8 mouse cellular contexts compared by ENCODE assay signal in the genomic region with DNA sequence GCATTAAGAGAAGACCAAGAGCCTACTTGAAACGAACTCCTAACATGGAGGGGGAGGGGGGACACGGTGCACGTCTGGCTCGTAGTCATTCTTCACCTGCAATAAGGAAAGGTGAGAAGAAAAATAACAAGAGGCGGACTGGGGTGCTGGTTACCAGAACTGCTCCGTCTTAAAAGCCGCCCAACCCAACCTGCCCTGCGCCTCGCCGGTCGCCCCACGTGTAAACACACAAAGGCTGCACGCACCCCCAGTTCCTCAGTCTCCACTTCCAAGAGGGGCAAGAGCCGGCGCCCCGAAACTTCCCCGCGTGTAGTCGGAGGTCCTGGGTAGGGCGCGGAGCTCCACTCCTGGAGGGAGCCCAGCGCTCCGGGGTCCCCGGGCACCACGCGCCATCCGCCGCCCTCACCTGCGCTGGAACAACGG. TPM values are rescaled to one million over a fixed set of nuclear protein-coding genes. Genes with fewer than 3 reads are reported as not detected.
DNase-seq lines count a peak whose midpoint lies in the region; ATAC-seq lines count a peak whose summit lies in the region.

No protein-coding gene starts in this region.

- peak overlapping the region; percentile 94 for H3K4me2 ChIP-seq in heart, embryonic 14.5 days (ENCODE audit: low read length)
- peak overlapping the region; percentile 98 for H3K4me2 ChIP-seq in liver, embryonic 13.5 days

- H3K27me3 ChIP-seq in heart, embryonic 14.5 days (ENCODE audit: control insufficient read depth, insufficient read depth, low read length) = no peaks in the 10 kb centered on the region
- H3K27me3 ChIP-seq in forebrain, embryonic 10.5 days (ENCODE audit: poor library complexity, severe bottlenecking) = no peaks in the 10 kb centered on the region
- no peaks in the 10 kb centered on the region for H3K27me3 ChIP-seq in liver, embryonic 13.5 days

- H3K4me3 ChIP-seq in heart, embryonic 14.5 days (ENCODE audit: control insufficient read depth in 1 of 2, insufficient read depth in 1 of 2, low read depth in 1 of 2, low read length in 2 of 2) = peak overlapping the region; percentile 57 to 75
- H3K4me3 ChIP-seq in forebrain, embryonic 10.5 days = peak overlapping the region; percentile 92
- H3K4me3 ChIP-seq in liver, embryonic 13.5 days (replicated peaks) = peak overlapping the region; percentile 90

- H3K4me1 ChIP-seq in heart, embryonic 14.5 days (ENCODE audit: control insufficient read depth in 2 of 2, insufficient read depth in 2 of 2, low read length in 2 of 2) = peaks cover 2 to 13% of the 10 kb centered on the region in 2 experiments; a peak in 2 of 4 replicates
- H3K4me1 ChIP-seq in forebrain, embryonic 10.5 days = peaks cover 36% of the 10 kb centered on the region
- H3K4me1 ChIP-seq in liver, embryonic 13.5 days (replicated peaks) = peaks cover 40% of the 10 kb centered on the region

- H3K36me3 ChIP-seq in heart, embryonic 14.5 days (ENCODE audit: control insufficient read depth, insufficient read depth, low read length) = 0 out of 2 replicates have a peak, but pooled peaks cover 6% of the 10 kb centered on the region
- H3K36me3 ChIP-seq in forebrain, embryonic 10.5 days (replicated peaks) = peaks cover 34% of the 10 kb centered on the region
- peaks cover 10% of the 10 kb centered on the region; the same call in 1 of the 2 replicates for H3K36me3 ChIP-seq in liver, embryonic 13.5 days

- peak overlapping the region; percentile 96 for H3K9ac ChIP-seq in heart, embryonic 14.5 days (ENCODE audit: low read length)
- H3K9ac ChIP-seq in liver, embryonic 13.5 days = peak overlapping the region; percentile 93

- peak overlapping the region; percentile 86 to 93 for H3K27ac ChIP-seq in heart, embryonic 14.5 days (replicated peaks in 1 of 2; ENCODE audit: control insufficient read depth in 1 of 2, insufficient read depth in 1 of 2, low read depth in 2 of 2, low read length in 2 of 2)
- peak overlapping the region; percentile 100 for H3K27ac ChIP-seq in forebrain, embryonic 10.5 days
- H3K27ac ChIP-seq in liver, embryonic 13.5 days = peak overlapping the region; percentile 86

- no peaks in the 10 kb centered on the region for H3K9me3 ChIP-seq in heart, embryonic 14.5 days (ENCODE audit: control insufficient read depth, low read length)
- H3K9me3 ChIP-seq in forebrain, embryonic 10.5 days = no peaks in the 10 kb centered on the region
- H3K9me3 ChIP-seq in liver, embryonic 13.5 days (replicated peaks) = no peaks in the 10 kb centered on the region

- ATAC-seq in heart, embryonic 14.5 days (ENCODE audit: insufficient number of reproducible peaks, insufficient read depth, low FRiP score, low read depth) = no peak
- peak; percentile 3 for ATAC-seq in CD4-positive, CD25-positive, alpha-beta regulatory T cell, adult 4 months
- no peak; the same call in 1 of the 2 replicates for ATAC-seq in liver, embryonic 13.5 days (ENCODE audit: low read depth)

- intact Hi-C loops in heart, postnatal 25 days (cut with DNase I) = no loop called here

- DNase-seq in heart, postnatal 25 days (ENCODE audit: low spot score) = no peak
- DNase-seq in forebrain, embryonic 10.5 days (ENCODE audit: extremely low spot score, low spot score) = no peak
- DNase-seq in liver, embryonic 13.5 days = no peak
- DNase-seq in adrenal gland, adult (ENCODE audit: inconsistent age in 2 of 2, low spot score in 1 of 2) = no peak
- no peak for DNase-seq in frontal cortex, postnatal 14 days (ENCODE audit: low spot score in 2 of 2)
- DNase-seq in layer of hippocampus, adult 9-11 months = no peak

- 0% methylated on average over 26 of the region's 30 CpGs for WGBS in heart, embryonic 14.5 days
- WGBS in forebrain, embryonic 10.5 days = 0% methylated on average over 30 of the region's 30 CpGs
- under 1% methylated on average over 30 of the region's 30 CpGs for WGBS in liver, embryonic 13.5 days (ENCODE audit: insufficient replicate concordance)

RNA-seq across cellular contexts. Expression of a gene that starts 1.9 kb away (rescaled TPM):
- polyA plus RNA-seq in heart, embryonic 14.5 days (2014; fragmentation: Nextera tagmentation; extraction: Ambion mirVana) = 60.9 and 62.0 TPM in 2 replicates
- total RNA-seq in heart, postnatal 25 days (2021) = 1 to 10 TPM; 4.9 to 5.7 TPM
- 10 to 100 TPM; 61.1 to 67.1 TPM for polyA plus RNA-seq in CD4-positive, CD25-positive, alpha-beta regulatory T cell, adult 4 months (2017; shearing (Covaris generic))
- 333 and 368 TPM in 2 replicates for polyA plus RNA-seq in forebrain, embryonic 10.5 days (2016; fragmentation: Nextera tagmentation; extraction: Ambion mirVana)
- 27.0 and 32.8 TPM in 2 replicates for polyA plus RNA-seq in liver, embryonic 13.5 days (2015; fragmentation: Nextera tagmentation; extraction: Ambion mirVana)

RNA-seq across cellular contexts. Expression of a gene that starts 48.3 kb away (rescaled TPM):
- polyA plus RNA-seq in heart, embryonic 14.5 days (2014; fragmentation: Nextera tagmentation; extraction: Ambion mirVana) = 10.1 and 10.5 TPM in 2 replicates
- total RNA-seq in heart, postnatal 25 days (2021) = 1 to 10 TPM; 4.5 to 5.7 TPM
- polyA plus RNA-seq in CD4-positive, CD25-positive, alpha-beta regulatory T cell, adult 4 months (2017; shearing (Covaris generic)) = 1 to 10 TPM; 4.8 to 5.8 TPM
- 18.9 and 21.3 TPM in 2 replicates for polyA plus RNA-seq in forebrain, embryonic 10.5 days (2016; fragmentation: Nextera tagmentation; extraction: Ambion mirVana)
- 7.2 and 8.0 TPM in 2 replicates for polyA plus RNA-seq in liver, embryonic 13.5 days (2015; fragmentation: Nextera tagmentation; extraction: Ambion mirVana)
